Mouse (Mus musculus) urinary bladder, postnatal 25 days (tissue): ENCODE measurements around the gene Hnrnpd.
A peak's percentile ranks its signal among the peaks of the same experiment; 100 is the strongest.

Source experiments
- DNase-seq: peaks from one replicate; pipeline ENCODE4 v3.0.0; 2022; ENCODE audit warnings: low spot score

Gene Hnrnpd

DNA sequence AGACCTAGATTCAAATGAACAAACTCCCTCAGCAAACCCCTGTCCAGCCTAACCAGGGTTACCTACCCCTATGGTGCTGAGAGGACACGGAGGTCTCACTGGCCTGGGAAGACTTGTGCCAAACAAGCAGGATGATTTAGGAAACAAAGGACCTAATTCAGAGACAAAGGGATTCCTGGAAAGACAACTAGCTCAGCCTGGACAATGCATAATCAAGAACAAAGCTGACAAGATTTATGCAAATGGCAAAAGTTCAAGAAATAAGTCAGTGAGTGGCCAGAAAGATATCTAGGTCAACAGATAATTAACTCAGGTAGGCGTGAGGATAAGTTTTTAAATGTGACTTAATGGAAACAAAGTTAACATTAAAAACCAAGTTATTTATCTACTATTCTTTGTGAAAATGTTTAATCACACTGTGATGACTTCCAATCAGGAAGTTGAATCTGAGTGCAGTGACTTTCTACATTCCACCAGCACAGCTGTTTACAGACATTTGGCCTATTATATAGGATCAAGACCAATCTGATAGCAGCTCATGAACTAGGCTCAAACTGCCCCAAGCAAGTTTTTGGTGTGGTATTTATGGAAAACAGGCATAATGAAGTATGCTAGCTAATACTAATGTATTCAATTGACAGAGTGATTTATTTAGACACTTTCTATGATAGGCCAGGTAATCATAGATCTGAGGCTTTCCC is 19.4 kb downstream of the Hnrnpd start:
- no peak for DNase-seq

DNA sequence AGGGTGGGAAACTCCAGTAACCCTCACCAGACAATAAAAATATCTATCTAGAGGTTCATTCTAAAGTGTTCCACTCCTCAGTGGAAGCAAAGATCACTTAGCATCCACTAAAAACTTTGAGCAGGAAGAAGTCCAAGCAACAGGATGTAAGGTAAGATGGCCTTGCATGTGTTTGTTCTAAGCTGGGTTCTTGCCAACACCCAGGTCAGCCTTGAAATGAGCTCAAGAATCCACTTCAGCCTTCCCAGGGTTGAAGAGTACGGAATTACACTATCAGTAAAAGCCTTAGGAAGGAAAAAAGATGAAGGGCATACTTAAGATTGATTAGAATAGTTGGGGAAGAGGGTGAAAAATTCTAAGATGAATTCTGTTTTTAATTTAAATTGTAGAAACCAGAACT is 20.1 kb downstream of the Hnrnpd start:
- DNase-seq, result no peak

DNA sequence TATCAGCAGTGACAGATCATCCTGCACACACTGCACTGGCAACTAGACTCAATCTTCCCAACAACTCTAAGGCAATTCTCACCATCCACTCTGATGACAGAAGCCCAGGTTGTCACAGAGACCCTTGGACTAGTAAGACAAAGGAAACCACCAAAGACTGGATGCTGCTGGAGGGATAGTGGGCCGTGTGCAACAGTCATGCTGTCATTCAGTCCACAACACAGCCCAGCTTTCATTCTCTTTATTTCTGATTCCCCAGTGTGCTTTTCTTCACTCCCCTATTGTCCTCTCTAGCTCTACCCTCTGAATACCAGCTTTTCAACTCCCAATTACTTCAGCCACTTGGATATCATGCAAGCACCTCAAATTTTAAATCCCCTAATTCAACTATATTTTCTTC is 24.9 kb downstream of the Hnrnpd start:
- no peak for DNase-seq

DNA sequence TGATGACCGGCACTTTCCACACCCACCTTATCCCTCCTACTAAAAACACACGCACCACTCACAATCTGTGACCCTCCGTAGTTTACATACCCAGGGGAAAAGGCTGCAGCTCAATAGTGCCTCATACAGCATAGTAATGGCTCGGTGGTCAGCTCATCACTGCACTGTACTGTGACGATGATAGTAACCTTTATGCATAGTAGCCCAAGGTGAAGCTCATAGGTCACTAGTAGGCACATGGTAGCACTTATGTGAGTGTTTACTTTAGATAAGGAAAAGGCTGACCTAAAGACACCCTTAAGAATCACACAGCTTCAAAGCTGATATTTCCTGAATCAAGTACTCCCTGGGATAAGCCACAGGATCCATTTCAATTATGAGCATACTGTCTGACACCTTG is 26.2 kb downstream of the Hnrnpd start:
- DNase-seq, result no peak

DNA sequence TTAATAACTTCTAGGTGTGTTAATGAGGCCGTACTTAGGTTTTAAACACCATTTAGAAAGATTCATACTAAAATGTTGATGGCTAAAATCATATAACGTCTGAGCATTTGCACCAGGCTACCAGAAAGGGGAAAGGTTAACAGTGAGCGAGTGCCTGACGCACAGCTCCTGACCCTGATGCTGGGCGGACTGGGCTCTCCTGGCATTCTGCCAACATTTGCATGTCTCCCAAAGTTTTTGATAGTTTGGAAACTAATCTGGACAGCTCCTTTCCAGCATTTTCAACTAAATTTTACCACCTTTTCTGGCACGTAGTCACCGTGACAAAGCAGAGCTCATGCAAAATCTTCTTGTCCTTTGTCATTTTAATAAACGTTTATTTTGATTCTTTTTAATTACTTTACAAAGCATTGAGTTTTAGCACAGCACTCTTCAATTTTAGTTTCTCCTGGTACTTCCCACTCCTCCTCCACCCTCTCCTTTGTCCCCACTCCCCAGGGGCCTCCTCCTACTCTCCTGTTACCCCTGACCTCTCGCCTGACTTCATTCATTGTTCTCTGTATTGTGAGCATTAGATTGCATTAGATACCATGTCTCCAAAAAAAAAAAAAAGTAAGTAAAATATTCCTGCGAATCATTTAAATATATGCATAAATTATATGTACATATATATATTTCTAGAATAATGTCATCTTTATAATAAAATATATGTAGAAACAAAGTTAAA is 36.8 kb downstream of the Hnrnpd start:
- DNase-seq, result no peak

DNA sequence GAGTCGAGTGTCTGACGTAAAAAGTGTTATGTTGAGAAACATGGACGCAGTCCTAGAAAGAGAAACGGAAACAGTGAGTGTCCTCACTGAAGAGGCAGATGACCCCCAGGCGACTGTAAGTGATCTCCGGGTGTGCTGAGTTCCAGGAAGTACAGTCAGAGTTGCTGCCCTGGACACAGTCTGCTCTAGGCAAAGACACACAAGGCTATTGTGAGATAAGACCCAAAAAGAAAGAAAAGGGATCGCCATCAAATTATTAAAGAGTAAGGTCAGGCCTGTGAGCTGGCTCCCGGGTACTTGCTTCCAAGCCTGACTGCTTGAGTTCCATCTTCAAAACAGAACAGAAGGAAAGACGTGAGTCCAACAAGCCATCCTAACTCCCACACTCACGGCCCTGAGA is 37.5 kb downstream of the Hnrnpd start:
- no peak for DNase-seq

DNA sequence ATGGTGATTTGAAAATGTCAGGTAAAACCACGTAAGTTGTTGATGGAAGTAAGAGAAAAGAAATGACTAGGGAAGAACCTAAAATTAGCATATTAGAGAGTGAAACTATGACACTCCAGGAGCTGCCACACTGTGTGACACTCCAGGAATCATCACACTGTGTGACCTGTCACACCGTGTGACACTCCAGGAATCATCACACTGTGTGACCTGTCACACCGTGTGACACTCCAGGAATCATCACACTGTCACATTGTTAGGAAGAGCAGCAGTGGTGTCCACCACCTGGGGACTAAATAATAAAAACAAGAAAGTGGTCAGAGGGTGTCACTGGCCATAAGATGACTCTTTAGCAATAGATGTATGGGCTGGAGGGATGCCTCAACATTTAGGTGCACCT is 39.3 kb downstream of the Hnrnpd start:
- no peak for DNase-seq

DNA sequence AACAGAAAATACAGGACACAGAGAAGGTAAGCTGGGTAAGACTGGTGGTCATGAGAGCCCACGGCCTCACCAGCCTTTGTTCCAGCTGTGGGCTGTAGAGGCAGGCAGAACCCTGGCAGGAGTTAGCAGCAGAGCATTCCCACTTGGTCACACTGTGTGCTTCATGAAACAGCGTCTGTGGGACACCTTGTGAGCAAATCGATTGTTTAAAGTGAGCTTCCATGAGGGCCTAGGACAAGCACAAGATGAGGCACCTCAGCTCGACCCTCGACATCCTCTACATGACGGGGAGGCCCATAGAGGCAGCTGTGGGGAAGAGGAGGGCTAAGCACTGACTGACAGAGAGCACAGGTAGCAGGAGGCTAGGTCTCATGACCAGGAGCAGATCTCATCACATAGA is 46.8 kb downstream of the Hnrnpd start:
- DNase-seq, result no peak

DNA sequence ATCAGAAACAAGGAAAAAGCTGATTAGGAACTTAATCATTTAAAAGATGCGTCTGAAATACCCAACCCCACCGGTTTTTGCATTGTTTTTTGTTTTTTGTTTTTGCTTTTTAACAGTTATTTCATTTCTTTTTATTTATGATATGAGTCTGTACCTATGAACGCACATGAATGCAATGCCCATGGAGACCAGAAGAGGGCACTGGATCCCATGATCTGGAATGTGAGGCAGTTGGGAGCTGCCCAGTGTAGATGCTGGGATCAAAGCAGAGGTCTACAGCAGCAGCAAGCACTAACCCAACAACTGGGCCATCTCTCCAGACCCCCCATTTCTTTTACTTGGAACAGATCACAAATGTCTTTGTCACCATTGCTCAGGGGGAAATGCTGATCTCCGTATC is 50.8 kb downstream of the Hnrnpd start:
- peak; percentile 32 for DNase-seq

DNA sequence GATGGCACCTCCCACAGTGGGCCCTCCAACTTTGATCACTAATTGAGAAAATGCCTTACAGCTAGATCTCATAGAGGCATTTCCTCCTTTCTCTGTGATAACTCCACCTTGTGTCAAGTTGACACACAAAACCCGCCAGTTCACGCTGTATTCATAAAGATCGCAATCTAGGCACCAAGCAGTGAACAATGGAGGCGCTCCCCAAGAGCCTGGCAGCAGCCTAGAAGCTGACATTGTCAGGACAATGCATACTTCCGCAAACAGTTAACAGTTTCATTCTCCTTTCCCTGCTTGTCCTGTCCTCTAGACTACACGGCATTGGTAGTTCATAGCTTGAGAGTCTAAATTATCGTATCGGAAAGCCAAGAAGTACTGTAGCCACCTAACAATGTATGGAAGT is 56.7 kb downstream of the Hnrnpd start:
- no peak for DNase-seq

DNA sequence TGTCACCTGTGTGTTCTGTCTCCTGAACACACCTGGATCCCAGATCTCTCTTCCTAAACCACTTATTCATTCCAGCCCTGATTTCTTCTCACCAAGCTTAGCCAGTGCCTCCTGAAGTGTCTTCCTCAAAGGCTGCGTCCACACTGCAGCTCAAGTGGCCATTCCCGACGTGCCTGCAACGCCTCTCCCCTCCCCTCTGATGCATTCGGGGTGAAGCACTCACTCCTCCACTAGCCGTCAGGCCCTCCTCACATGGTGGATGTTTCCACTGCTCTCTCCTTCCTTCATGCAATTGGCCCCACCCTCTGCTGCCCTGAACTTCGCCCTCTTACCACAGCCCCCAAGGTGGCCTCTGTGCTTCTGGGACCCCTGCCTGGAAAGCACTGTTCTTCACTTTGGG is 63.2 kb downstream of the Hnrnpd start:
- no peak for DNase-seq

DNA sequence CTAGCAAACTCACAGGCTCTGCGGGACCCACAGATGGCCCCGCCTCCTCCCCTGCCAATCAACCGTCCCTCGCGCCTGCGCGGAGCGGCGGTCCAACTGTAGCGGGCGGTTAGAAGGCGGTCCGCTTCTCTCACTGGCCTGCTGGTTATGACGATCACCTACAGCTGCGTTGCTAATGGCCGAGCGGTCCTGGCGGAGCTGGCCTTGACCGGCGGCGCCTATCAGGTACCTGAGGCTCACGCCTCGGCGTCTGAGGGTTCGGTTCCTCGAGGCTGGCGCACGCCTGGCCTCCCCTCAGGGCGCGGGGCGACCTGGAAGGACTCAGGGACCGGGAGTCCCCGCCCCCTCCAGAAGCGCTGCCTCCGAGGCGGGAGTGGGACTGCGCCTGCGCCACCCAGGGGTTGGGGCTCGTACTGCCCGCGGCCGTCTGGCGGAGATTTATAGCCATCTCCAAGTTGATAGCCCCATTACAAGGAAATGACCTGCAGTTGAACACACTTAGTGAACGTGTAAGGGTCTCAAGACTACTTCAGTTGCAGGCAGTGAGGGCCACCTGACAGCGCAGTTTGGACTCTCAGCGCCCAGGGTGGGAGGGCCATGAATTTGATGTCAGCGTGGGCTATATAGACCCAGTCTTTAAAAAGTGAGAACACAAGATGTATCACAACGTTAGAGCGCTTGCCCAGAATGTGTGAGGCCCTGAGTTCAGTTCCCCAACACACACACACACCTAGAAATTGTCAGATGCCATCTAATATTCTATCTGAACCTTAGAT is 72.4 kb downstream of the Hnrnpd start, which contains the start of gene Vamp9:
Gene Vamp9, plus strand, starts transcription at position 74 of the 776 bp plus-strand sequence.
- peak; percentile 98 for DNase-seq
